Mouse (Mus musculus): ENCODE results near the gene Eif3f.
A peak's percentile ranks its signal among the peaks of the same experiment; 100 is the strongest.

Eif3f gene

DNA sequence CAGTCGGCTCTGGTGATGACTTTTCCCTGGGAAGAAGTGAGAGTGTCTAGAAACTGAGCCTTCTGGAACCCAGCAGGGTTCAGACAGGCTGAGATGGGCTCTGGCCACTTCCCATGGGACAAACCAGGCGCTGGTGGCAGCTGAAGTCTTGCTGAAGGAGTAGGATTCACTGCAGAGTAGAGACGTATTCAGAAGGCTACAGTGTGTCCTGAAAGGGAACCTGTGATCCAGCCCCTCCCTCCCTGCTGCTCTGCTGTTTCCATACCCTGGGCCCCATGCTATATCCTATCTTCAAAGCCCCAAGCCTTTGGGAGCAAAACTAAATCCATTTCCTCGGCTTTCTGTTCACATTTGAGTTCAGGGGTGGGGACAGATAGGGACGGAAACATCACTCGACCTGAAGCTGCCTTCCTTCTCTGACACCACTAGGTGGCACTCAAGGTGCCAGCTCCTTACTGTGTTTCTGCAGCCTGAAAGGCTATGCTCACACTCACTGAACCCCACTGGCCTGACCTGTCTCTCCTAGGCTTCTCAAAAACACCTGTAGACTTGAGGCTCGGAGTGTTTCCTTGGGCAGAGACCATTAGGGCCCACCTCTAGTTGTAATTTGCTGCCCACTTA, 32.6 kb downstream of the Eif3f start:
- peak; percentile 74 for DNase-seq (ENCODE audit: low read depth, low spot score)

DNA sequence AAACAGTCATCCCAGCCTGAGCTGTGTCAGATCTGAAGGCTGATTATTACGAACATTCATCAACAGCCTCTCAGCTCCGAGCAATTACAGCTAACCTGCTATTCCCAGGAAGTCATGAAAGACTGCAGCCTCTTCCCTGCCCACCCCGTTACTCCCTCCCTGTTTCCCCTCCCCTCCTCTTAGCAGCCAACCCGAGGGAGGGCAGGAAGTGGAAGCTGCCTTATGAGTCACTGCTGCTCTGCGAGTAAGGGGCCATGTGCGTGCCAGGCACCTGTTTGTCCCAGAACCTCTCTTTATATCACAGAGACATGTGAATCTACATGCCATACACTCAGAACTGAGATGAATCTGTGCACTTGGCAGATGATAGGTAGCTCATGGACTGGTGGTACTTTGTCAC, 34.0 kb downstream of the Eif3f start:
- DNase-seq (ENCODE audit: low read depth, low spot score): no peak

DNA sequence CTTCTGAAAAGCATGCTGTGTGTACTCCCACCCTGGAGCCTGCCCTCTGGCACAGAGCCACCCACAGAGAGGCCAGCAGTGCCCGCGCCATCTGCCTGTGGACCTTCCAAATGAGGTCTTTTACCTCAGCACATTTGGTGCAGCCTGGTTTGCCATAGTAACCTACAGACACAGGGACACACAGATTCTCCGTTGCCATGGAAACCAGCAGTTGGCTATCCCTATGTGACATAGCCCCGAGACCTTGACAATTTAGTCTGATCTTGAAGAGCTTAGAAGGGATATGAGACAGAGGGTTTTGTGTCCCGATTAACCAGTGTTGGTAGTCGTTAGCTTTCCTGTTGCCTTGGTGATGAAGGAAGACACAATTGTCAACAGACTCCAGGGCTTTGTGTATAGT, 38.1 kb downstream of the Eif3f start:
- DNase-seq (ENCODE audit: low read depth, low spot score): peak; percentile 66

DNA sequence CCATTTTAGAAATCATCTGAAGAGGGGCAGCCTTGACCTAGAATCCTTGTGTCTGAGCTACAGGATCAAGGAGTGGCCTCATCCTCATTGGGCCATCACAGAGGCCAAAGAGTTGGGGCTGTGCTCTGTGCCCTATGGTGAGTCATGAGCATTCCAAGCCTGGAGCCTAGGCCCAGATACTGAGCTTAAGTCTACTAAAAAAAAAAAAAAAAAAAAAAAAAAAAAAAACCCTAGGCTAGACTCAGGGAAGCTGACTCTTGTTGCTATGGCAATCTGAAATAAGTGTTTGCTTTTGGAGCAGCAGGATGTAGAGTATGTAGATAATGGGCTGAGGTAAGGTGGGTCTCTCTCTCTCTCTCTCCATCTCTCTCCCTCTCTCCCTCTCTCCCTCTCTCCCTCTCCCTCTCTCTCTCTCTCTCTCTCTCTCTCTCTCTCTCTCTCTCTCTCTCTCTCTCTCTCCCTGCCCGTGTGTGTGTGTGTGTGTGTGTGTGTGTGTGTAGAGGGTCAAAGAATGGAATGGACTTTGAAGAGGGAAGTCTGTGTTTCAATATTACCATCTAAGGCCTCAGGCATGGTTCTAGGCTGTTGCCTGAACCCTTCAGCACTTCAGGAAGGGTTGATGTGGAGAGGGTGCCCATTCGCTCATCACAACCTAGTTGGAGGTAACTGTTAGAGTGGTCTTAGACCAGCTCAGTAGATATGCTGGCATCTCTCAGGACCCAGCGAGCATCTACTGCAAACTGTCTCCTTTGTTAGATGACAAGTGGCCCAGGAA, 51.9 kb downstream of the Eif3f start:
- DNase-seq (ENCODE audit: low read depth, low spot score): no peak

DNA sequence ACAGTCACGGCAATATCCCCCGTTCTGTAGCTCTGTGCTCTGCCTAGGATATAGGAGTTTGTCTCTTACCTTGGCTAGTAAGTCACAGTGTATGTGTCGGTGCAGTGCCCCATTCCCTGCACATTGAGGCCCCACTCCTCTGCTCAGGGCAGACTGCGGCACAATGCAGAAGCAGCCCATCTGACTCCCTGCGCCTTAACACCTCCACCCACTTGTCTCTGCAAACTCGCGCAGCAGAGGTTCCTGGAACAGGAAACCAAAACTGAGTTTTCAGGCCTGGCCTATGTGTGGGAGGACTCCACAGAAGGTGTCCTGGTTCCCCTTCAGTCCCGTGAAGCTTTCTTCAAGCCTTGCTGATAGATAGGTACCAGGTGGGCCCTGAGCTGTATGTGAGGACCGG, 57.0 kb downstream of the Eif3f start:
- no peak for DNase-seq (ENCODE audit: low read depth, low spot score)

All from R1 (cell line).